Mouse (Mus musculus) CH12.LX (cell line): ENCODE results near the gene Sdhaf2. TPM values are rescaled to one million over a fixed set of nuclear protein-coding genes. Genes with fewer than 3 reads are reported as not detected.
A peak's percentile ranks its signal among the peaks of the same experiment; 100 is the strongest.

Experiments used
- DNase-seq: peaks from one replicate; pipeline ENCODE4 v3.0.0-alpha.2; 2013; ENCODE audit errors: extremely low read depth
- H3K27ac ChIP-seq: 2 replicates; pipeline ENCODE4 v1.5.1; 2012; ENCODE audit warnings: low read depth, mild to moderate bottlenecking, control low read depth, moderate library complexity; ENCODE audit not compliant: insufficient read depth
- H3K27me3 ChIP-seq: replicated peaks from 2 replicates; pipeline ENCODE3; 2012; ENCODE audit warnings: inconsistent platforms
- H3K36me3 ChIP-seq, 2 experiments: replicated peaks in 1 of 2; 2 replicates each; pipeline versions ENCODE3 to v1.6.1; 2012; ENCODE audit warnings: inconsistent platforms in 1 of 2, low read length in 1 of 2, mild to moderate bottlenecking in 1 of 2, mixed read lengths in 1 of 2, moderate library complexity in 1 of 2; ENCODE audit not compliant: control insufficient read depth in 1 of 2, insufficient read depth in 1 of 2
- H3K4me1 ChIP-seq, 2 experiments: 2 replicates each; pipeline ENCODE4 v1.6.1; 2012; ENCODE audit warnings: inconsistent platforms in 1 of 2, moderate library complexity in 1 of 2; ENCODE audit not compliant: insufficient read depth in 2 of 2, control insufficient read depth in 1 of 2
- H3K4me2 ChIP-seq: 2 replicates; pipeline ENCODE4 v1.6.1; 2012; ENCODE audit warnings: low read depth, mild to moderate bottlenecking, control low read depth; ENCODE audit not compliant: poor library complexity, insufficient read depth, severe bottlenecking
- H3K4me3 ChIP-seq, 3 experiments: fragments of 150-350 bp in 1 of 3; sonication (generic) in 1 of 3; replicated peaks in 1 of 3; 2 replicates each; pipeline versions ENCODE3 to v1.5.1; 2011 to 2012; ENCODE audit warnings: low read depth in 2 of 3, low read length in 2 of 3, mild to moderate bottlenecking in 2 of 3, moderate library complexity in 2 of 3, control low read depth in 1 of 3, improper control_type of control experiment in 1 of 3, inconsistent platforms in 1 of 3, mixed read lengths in 1 of 3; ENCODE audit not compliant: poor library complexity in 1 of 3
- H3K79me2 ChIP-seq: replicated peaks from 2 replicates; pipeline ENCODE4 v1.6.1; 2012; ENCODE audit warnings: mild to moderate bottlenecking, moderate library complexity; ENCODE audit not compliant: control insufficient read depth, poor library complexity, insufficient read depth, severe bottlenecking; ENCODE audit errors: extremely low read depth
- H3K9ac ChIP-seq: 2 replicates; pipeline ENCODE4 v1.6.1; 2012; ENCODE audit warnings: low read depth, mild to moderate bottlenecking, control low read depth, moderate library complexity; ENCODE audit not compliant: insufficient read depth
- H3K9me3 ChIP-seq: replicated peaks from 2 replicates; pipeline ENCODE3; 2012; ENCODE audit warnings: low read length, inconsistent platforms, mixed read lengths
- BHLHE40 ChIP-seq: IDR thresholded peaks from 2 replicates; pipeline ENCODE4 v1.6.1; 2011; ENCODE audit warnings: mild to moderate bottlenecking, low read depth, low read length, improper control_type of control experiment
- CHD1 ChIP-seq: IDR thresholded peaks from 2 replicates; pipeline ENCODE4 v1.6.1; 2012; ENCODE audit warnings: low read depth, low read length, improper control_type of control experiment, inconsistent platforms
- CHD2 ChIP-seq: IDR thresholded peaks from 2 replicates; pipeline ENCODE4 v1.6.1; 2011; ENCODE audit warnings: low read length, improper control_type of control experiment
- CTCF ChIP-seq, 2 experiments: IDR thresholded peaks in 1 of 2; conservative IDR thresholded peaks in 1 of 2; 2 replicates each; pipeline ENCODE4 v1.5.1; 2011 to 2012; ENCODE audit warnings: low read depth in 2 of 2, low read length in 2 of 2, improper control_type of control experiment in 1 of 2, inconsistent platforms in 1 of 2, mild to moderate bottlenecking in 1 of 2, moderate library complexity in 1 of 2
- JUN ChIP-seq: IDR thresholded peaks from 2 replicates; pipeline ENCODE4 v1.6.1; 2011; ENCODE audit warnings: low read depth, mild to moderate bottlenecking, low read length, improper control_type of control experiment, moderate library complexity; ENCODE audit not compliant: insufficient read depth
- MAX ChIP-seq: IDR thresholded peaks from 2 replicates; pipeline ENCODE4 v1.6.1; 2011; ENCODE audit warnings: low read length, improper control_type of control experiment
- MXI1 ChIP-seq: IDR thresholded peaks from 2 replicates; pipeline ENCODE4 v1.6.1; 2011; ENCODE audit warnings: mild to moderate bottlenecking, low read depth, low read length, improper control_type of control experiment
- MYC ChIP-seq: IDR thresholded peaks from 2 replicates; pipeline ENCODE4 v1.6.1; 2011; ENCODE audit warnings: low read depth, mild to moderate bottlenecking, improper control_type of control experiment, low read length
- POLR2AphosphoS2 ChIP-seq: IDR thresholded peaks from 2 replicates; pipeline ENCODE4 v1.6.1; 2011; ENCODE audit warnings: low read depth, low read length, improper control_type of control experiment
- RCOR1 ChIP-seq: conservative IDR thresholded peaks from 2 replicates; pipeline ENCODE4 v1.6.1; 2012; ENCODE audit warnings: low read depth, mild to moderate bottlenecking, inconsistent platforms, low read length, improper control_type of control experiment
- SIN3A ChIP-seq: IDR thresholded peaks from 2 replicates; pipeline ENCODE4 v1.6.1; 2012; ENCODE audit warnings: low read length, improper control_type of control experiment, inconsistent platforms
- SMC3 ChIP-seq: IDR thresholded peaks from 2 replicates; pipeline ENCODE4 v1.6.1; 2011; ENCODE audit warnings: low read depth, low read length, improper control_type of control experiment
- TBP ChIP-seq: conservative IDR thresholded peaks from 2 replicates; pipeline ENCODE4 v1.6.1; 2011; ENCODE audit warnings: low read depth, low read length, improper control_type of control experiment
- TCF12 ChIP-seq: IDR thresholded peaks from 2 replicates; pipeline ENCODE4 v1.6.1; 2014; ENCODE audit warnings: low read depth, mild to moderate bottlenecking, inconsistent platforms, low read length, improper control_type of control experiment
- USF2 ChIP-seq: conservative IDR thresholded peaks from 2 replicates; pipeline ENCODE4 v1.6.1; 2011; ENCODE audit warnings: low read depth, low read length, improper control_type of control experiment
- ZNF384 ChIP-seq: IDR thresholded peaks from 2 replicates; pipeline ENCODE4 v1.6.1; 2012; ENCODE audit warnings: low read depth, low read length, improper control_type of control experiment, inconsistent platforms
- dilution Hi-C: fragments of 300-500 bp; cut with MboI; formaldehyde crosslinking; loops from 2 replicates; pipeline ENCODE4 v1.14.3; 2020; ENCODE audit warnings: low sequenced_read_pairs; ENCODE audit not compliant: extremely low pct_unique_long_range_greater_than_20kb, extremely low pct_ligation_motif_present
- in situ Hi-C: fragments of 300-500 bp; cut with MboI; formaldehyde crosslinking; loops from 3 replicates; pipeline ENCODE4 v1.14.3; 2019; ENCODE audit warnings: low sequenced_read_pairs, low pct_ligation_motif_present, low pct_unique_long_range_greater_than_20kb, mixed read lengths
- polyA plus RNA-seq: library from polyadenylated mRNA; unstranded; fragments of >175 nt; gene quantifications from 2 replicates; pipeline ENCODE4 v1.2.1, GENCODE M21; 2012; ENCODE audit warnings: low read depth; ENCODE audit not compliant: insufficient read length
- total RNA-seq, 2 experiments: library from RNA; depleted of rRNA; stranded (reverse); fragments of 300-350 nt in 1 of 2; fragments of >200 nt in 1 of 2; gene quantifications; 2 replicates each; pipeline ENCODE4 v1.2.3; 2012 to 2014

The Sdhaf2 gene
- total and polyA plus RNA-seq, 3 experiments = 31.7 to 96.0 (median 57.3) TPM

GRCm38 (mm10) chr19:10523483-10524080 lies 2.4 kb downstream of the Sdhaf2 start:
- in situ Hi-C loops (no loop called here), dilution Hi-C loops (no loop called here)
- no peaks in the 10 kb centered on the region for H3K27me3 ChIP-seq

GRCm38 (mm10) chr19:10521926-10522325 lies 4.0 kb downstream of the Sdhaf2 start:
- dilution Hi-C loops (no loop called here), in situ Hi-C loops (no loop called here)
- no peak overlapping the region for H3K4me2 ChIP-seq

More at GRCm38 (mm10) chr19:10523483-10524080, 2.4 kb downstream of the Sdhaf2 start:
- peaks cover 9 to 70% of the 10 kb centered on the region in 2 experiments for H3K4me1 ChIP-seq
- H3K27ac ChIP-seq = no peak overlapping the region
- H3K79me2 ChIP-seq = peaks cover 53% of the 10 kb centered on the region
- H3K36me3 ChIP-seq = peaks cover 5 to 18% of the 10 kb centered on the region in 2 experiments
- no peak for DNase-seq
- peak overlapping the region; percentile 27 for H3K4me2 ChIP-seq
- peak overlapping the region; percentile 72; the same call in 1 of the 2 replicates for H3K9ac ChIP-seq
- no peak for TF ChIP-seq CTCF (conservative IDR thresholded peaks at IDR 0.05 in 1 of 2, IDR thresholded peaks at IDR 0.05 in 1 of 2; ENCODE audit: low read depth in 2 of 2, low read length in 2 of 2)
- no peak for TF ChIP-seq JUN
- TF ChIP-seq BHLHE40 = no peak
- no peak for TF ChIP-seq MAX
- TF ChIP-seq ZNF384 = no peak
- no peaks in the 10 kb centered on the region for H3K9me3 ChIP-seq
- H3K4me3 ChIP-seq = peak overlapping the region in 2 of 3 experiments; percentile 94 to 96

GRCm38 (mm10) chr19:10520355-10520754 lies 5.6 kb downstream of the Sdhaf2 start:
- Histone ChIP-seq H3K9ac (no peak overlapping the region), H3K79me2 (peaks cover 37% of the 10 kb centered on the region), H3K36me3 (peaks cover 20 to 32% of the 10 kb centered on the region in 2 experiments), H3K4me3 (no peak overlapping the region), H3K4me2 (no peak overlapping the region), H3K27ac (no peak overlapping the region), H3K27me3 (no peaks in the 10 kb centered on the region), H3K4me1 (peaks cover 7 to 64% of the 10 kb centered on the region in 2 experiments), H3K9me3 (no peaks in the 10 kb centered on the region)
- TF ChIP-seq SMC3 (peak; percentile 27; the same call in 1 of the 2 replicates), MYC (0 out of 2 replicates have a peak, but pooled peaks have one; percentile 34), TCF12 (no peak), BHLHE40 (no peak), CTCF (conservative IDR thresholded peaks at IDR 0.05 in 1 of 2, IDR thresholded peaks at IDR 0.05 in 1 of 2; ENCODE audit: low read depth in 2 of 2, low read length in 2 of 2) (peak; percentile 24 to 84; a peak in 3 of 4 replicates), ZNF384 (0 out of 2 replicates have a peak, but pooled peaks have one; percentile 38)
- dilution Hi-C loops = no loop called here
- in situ Hi-C loops = no loop called here
- DNase-seq = peak; percentile 44

More at GRCm38 (mm10) chr19:10521926-10522325, 4.0 kb downstream of the Sdhaf2 start:
- H3K27ac ChIP-seq = no peak overlapping the region
- no peak for TF ChIP-seq MXI1
- TF ChIP-seq TBP = no peak
- TF ChIP-seq CHD2 = no peak
- TF ChIP-seq SIN3A = no peak
- no peak for TF ChIP-seq ZNF384
- no peak for TF ChIP-seq MAX
- TF ChIP-seq RCOR1 = no peak
- TF ChIP-seq CHD1 = no peak
- TF ChIP-seq USF2 = no peak
- no peak for TF ChIP-seq POLR2AphosphoS2
- no peak overlapping the region for H3K4me3 ChIP-seq
- H3K9me3 ChIP-seq = no peaks in the 10 kb centered on the region
- H3K9ac ChIP-seq = no peak overlapping the region
- H3K36me3 ChIP-seq = peaks cover 9 to 20% of the 10 kb centered on the region in 2 experiments
- DNase-seq = peak; percentile 51
- H3K79me2 ChIP-seq = peaks cover 47% of the 10 kb centered on the region
- peaks cover 7 to 71% of the 10 kb centered on the region in 2 experiments for H3K4me1 ChIP-seq
- no peaks in the 10 kb centered on the region for H3K27me3 ChIP-seq
